Mouse (Mus musculus): ENCODE data around the gene Prr12. TPM values are rescaled to one million over a fixed set of nuclear protein-coding genes. Genes with fewer than 3 reads are reported as not detected.

Prr12 gene
- polyA plus RNA-seq, 1 experiment from 2014 or later = 1.7 TPM

DNA sequence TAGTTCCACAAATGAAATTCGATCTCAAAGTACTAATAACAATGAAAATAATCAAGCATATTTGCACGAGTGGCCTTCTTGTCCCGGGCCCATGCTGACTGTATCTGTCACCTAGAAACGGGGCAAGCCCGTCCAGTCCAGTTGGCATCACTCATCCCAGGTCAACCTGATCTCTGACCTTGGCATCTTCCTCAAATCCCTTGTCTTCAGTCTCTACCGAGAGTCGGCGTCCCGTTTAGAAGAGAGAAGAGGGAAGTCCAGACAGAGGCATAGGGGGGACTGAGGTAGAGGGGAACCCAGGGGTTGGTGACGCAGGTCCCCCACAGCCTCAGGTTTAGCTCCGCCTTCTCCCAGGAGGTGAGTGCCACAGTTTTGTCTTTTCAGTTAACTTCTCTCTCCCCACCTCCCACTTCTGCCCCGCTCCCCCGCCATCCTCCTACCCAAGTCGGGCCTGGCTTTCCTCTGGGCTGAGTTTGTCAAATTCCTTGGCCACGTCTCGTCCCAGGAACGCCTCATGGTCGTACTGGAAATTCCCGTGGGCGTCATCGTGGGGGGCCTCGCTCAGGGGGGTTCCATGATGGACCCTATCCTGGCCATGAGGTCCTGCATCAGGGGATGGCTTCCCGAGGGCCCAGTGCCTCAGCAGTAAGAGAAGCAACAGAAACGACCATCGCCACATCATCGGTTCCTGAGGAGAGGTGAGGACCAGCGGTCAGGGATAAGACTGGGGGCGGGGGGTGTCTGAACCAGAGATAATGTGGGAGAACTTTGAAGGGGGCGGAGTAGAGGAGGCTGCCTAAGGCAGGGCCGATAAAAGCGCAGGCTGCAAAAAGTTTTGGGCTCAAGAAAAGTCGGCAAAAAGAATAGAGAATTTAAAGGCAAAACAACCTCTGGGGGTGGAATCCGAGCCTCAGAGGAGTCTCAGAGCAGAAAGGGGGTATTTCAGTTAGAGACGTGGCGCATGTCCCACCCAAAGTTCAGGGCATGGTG is 38.6 kb upstream of the Prr12 start:
- Histone ChIP-seq H3K36me3 (replicated peaks; ENCODE audit: insufficient read depth, low read length) (no peaks in the 10 kb centered on the region; the same call in 1 of the 2 replicates), H3K4me1 (ENCODE audit: insufficient read depth) (peaks cover 12% of the 10 kb centered on the region; the same call in 1 of the 2 replicates), H3K9ac (replicated peaks) (peak overlapping the region; percentile 43), H3K4me3 (ENCODE audit: low read depth, low read length) (peak overlapping the region; percentile 31), H3K27me3 (ENCODE audit: insufficient read depth, low read length) (no peaks in the 10 kb centered on the region), H3K4me2 (ENCODE audit: low read depth, low read length) (peak overlapping the region; percentile 67), H3K9me3 (ENCODE audit: low read length) (no peaks in the 10 kb centered on the region), H3K27ac (ENCODE audit: low read depth) (peak overlapping the region; percentile 2; the same call in 1 of the 2 replicates)
- no peak for TF ChIP-seq EP300 (IDR thresholded peaks at IDR 0.05; ENCODE audit: low read depth)
- TF ChIP-seq CTCF (IDR thresholded peaks at IDR 0.05; ENCODE audit: low read depth) = no peak
- DNase-seq (no peak), ATAC-seq (peak; percentile 20; the same call in 1 of the 2 replicates)
- WGBS (ENCODE audit: insufficient replicate concordance) = 20% methylated on average over 35 of the region's 35 CpGs

DNA sequence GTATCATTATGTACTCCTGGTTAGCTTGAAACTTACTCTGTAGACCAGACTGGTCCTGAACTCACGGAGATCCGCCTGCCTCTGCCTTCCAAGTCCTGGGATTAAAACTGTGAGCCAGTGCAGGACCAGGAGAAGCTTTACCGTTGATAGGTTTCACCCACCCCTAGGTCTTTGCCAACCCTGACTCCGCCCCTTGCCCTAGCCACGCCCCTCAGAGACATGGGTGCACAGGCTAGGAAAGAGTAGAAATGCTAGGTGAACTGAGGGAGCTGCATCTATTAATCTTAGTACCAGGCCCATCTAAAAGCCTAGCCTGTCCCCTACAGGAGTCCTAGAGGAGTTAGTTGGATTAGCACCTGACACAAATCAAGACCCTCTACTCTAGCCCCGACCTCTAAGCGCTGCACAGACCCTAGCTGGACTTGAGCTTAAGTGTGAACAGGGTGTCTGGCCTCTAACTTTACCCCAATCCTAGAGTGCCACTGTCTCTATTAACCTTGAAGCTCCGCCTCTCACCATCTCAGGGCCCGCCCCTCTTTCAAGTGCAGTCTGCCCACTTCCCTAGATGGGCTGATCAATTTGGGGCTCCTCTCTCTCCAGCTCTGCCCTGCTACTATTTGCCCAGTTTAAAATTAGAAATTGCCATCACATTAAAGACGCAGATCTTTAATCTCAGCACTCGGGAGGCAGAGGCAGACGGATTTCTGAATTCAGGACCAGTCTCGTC is 37.7 kb upstream of the Prr12 start:
- peaks cover 12% of the 10 kb centered on the region; the same call in 1 of the 2 replicates for H3K4me1 ChIP-seq (ENCODE audit: insufficient read depth)
- H3K27me3 ChIP-seq (ENCODE audit: insufficient read depth, low read length) = no peaks in the 10 kb centered on the region
- ATAC-seq = no peak
- H3K9me3 ChIP-seq (ENCODE audit: low read length) = no peaks in the 10 kb centered on the region
- H3K4me3 ChIP-seq (ENCODE audit: low read depth, low read length) = no peak overlapping the region
- TF ChIP-seq CTCF (IDR thresholded peaks at IDR 0.05; ENCODE audit: low read depth) = no peak
- TF ChIP-seq EP300 (IDR thresholded peaks at IDR 0.05; ENCODE audit: low read depth) = no peak
- DNase-seq = peak; percentile 56
- no peak overlapping the region for H3K4me2 ChIP-seq (ENCODE audit: low read depth, low read length)
- WGBS (ENCODE audit: insufficient replicate concordance) = 63% methylated on average over 13 of the region's 13 CpGs
- H3K36me3 ChIP-seq (replicated peaks; ENCODE audit: insufficient read depth, low read length) = no peaks in the 10 kb centered on the region; the same call in 1 of the 2 replicates
- 0 out of 2 replicates have a peak overlapping the region, but pooled peaks have one; percentile 43 for H3K9ac ChIP-seq (replicated peaks)
- no peak overlapping the region for H3K27ac ChIP-seq (ENCODE audit: low read depth)

DNA sequence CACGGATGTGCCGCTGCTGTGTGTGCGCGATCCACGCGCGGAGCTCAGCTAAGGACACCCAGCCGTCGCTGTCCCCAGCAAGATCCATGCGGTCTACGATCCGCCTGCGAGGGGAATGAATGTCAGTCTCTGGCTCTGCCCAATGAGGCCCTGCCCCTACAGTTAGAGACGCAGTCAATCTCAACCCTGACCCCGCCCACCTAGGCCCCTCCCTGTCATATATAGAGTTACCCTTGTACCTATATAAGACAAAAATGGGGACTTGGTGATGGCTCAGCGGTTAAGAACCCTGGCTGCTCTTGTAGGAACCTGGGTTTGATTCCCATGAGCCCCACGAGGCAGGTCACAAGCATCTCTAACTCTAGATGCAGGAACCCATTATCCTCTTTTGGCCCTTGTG is 35.9 kb upstream of the Prr12 start:
- Histone ChIP-seq H3K4me3 (ENCODE audit: low read depth, low read length) (no peak overlapping the region), H3K4me2 (ENCODE audit: low read depth, low read length) (no peak overlapping the region), H3K9ac (replicated peaks) (no peak overlapping the region), H3K9me3 (ENCODE audit: low read length) (no peaks in the 10 kb centered on the region), H3K36me3 (replicated peaks; ENCODE audit: insufficient read depth, low read length) (no peaks in the 10 kb centered on the region; the same call in 1 of the 2 replicates), H3K27ac (ENCODE audit: low read depth) (no peak overlapping the region), H3K4me1 (ENCODE audit: insufficient read depth) (peaks cover 11% of the 10 kb centered on the region; the same call in 1 of the 2 replicates), H3K27me3 (ENCODE audit: insufficient read depth, low read length) (no peaks in the 10 kb centered on the region)
- ATAC-seq (no peak), DNase-seq (no peak)
- no peak for TF ChIP-seq EP300 (IDR thresholded peaks at IDR 0.05; ENCODE audit: low read depth)
- 90% methylated on average over 17 of the region's 17 CpGs for WGBS (ENCODE audit: insufficient replicate concordance)

DNA sequence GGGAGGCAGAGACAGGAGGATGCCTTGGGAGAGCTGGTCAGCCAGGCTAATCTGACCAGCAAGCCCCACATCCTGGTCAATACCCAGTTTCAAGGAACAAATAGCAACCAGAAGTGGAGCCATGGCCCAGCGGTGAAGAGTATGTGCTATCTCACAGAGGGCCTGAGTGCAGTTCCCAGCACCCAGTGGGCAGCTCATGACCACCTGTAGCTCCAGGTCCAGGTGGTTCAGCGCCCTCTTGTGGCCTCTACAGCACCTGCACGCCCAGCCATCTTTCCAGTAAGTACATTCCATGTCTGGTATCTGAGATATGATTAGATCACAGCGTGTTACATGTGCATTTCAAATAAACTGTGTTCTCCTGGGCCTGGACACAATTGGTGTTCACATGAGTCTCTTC is 33.4 kb upstream of the Prr12 start:
- H3K9me3 ChIP-seq (ENCODE audit: low read length) = no peaks in the 10 kb centered on the region
- no peaks in the 10 kb centered on the region; the same call in 1 of the 2 replicates for H3K36me3 ChIP-seq (replicated peaks; ENCODE audit: insufficient read depth, low read length)
- DNase-seq = no peak
- H3K4me3 ChIP-seq (ENCODE audit: low read depth, low read length) = no peak overlapping the region
- H3K4me1 ChIP-seq (ENCODE audit: insufficient read depth) = peaks cover 4% of the 10 kb centered on the region; the same call in 1 of the 2 replicates
- H3K27me3 ChIP-seq (ENCODE audit: insufficient read depth, low read length) = no peaks in the 10 kb centered on the region
- no peak for TF ChIP-seq EP300 (IDR thresholded peaks at IDR 0.05; ENCODE audit: low read depth)
- peak; percentile 49 for TF ChIP-seq CTCF (IDR thresholded peaks at IDR 0.05; ENCODE audit: low read depth)
- ATAC-seq = no peak
- H3K4me2 ChIP-seq (ENCODE audit: low read depth, low read length) = no peak overlapping the region
- no peak overlapping the region for H3K9ac ChIP-seq (replicated peaks)
- 71% methylated on average over 4 of the region's 4 CpGs for WGBS (ENCODE audit: insufficient replicate concordance)
- no peak overlapping the region for H3K27ac ChIP-seq (ENCODE audit: low read depth)

DNA sequence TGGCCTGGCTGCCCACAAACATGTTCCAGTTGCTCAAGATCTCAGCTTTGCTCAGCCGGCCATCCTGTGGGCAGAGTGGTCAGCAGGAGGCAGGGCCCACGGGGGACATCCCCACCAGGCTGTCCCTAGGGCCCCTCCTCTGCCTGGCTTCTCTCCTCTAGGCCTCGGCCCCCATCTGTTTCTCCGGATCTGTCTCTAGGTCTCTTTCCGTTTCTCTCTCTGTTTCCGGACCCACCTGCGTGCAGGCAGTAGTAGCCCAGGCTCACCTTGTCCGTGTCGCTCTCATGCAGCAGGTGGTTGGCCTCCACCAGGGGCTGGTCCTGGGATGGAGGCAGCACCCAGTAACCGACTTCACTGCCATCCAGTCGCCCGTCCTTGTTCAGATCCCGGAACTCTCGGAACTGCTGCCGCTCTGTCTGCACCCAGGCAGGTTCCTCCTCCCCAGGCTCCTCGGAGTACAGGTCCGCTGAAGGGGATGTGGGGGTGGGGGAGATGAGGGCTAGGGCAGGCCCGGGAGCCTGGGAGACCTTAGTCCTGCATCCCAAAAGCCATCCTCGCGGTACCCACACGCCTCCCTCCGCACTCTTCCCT is 30.7 kb upstream of the Prr12 start:
- Histone ChIP-seq H3K27me3 (ENCODE audit: insufficient read depth, low read length) (no peaks in the 10 kb centered on the region), H3K27ac (ENCODE audit: low read depth) (0 out of 2 replicates have a peak overlapping the region, but pooled peaks have one; percentile 61), H3K4me3 (ENCODE audit: low read depth, low read length) (0 out of 2 replicates have a peak overlapping the region, but pooled peaks have one; percentile 27), H3K4me2 (ENCODE audit: low read depth, low read length) (peak overlapping the region; percentile 64), H3K9me3 (ENCODE audit: low read length) (no peaks in the 10 kb centered on the region), H3K9ac (replicated peaks) (peak overlapping the region; percentile 34; the same call in 1 of the 2 replicates), H3K4me1 (ENCODE audit: insufficient read depth) (peaks cover 4% of the 10 kb centered on the region; the same call in 1 of the 2 replicates), H3K36me3 (replicated peaks; ENCODE audit: insufficient read depth, low read length) (no peaks in the 10 kb centered on the region; the same call in 1 of the 2 replicates)
- 46% methylated on average over 22 of the region's 22 CpGs for WGBS (ENCODE audit: insufficient replicate concordance)
- DNase-seq (no peak), ATAC-seq (no peak)
- no peak for TF ChIP-seq EP300 (IDR thresholded peaks at IDR 0.05; ENCODE audit: low read depth)
- no peak for TF ChIP-seq CTCF (IDR thresholded peaks at IDR 0.05; ENCODE audit: low read depth)

All from liver, postnatal 0 days (tissue).